Mouse (Mus musculus) olfactory bulb, adult 2 months (tissue): ENCODE data around the gene Gm5105.

Experiments used
- CTCF ChIP-seq: fragments of 200-500 bp; IDR thresholded peaks from 2 replicates; pipeline ENCODE4 v1.5.1; 2012; ENCODE audit warnings: low read depth, mild to moderate bottlenecking, low read length, moderate library complexity; ENCODE audit not compliant: insufficient read depth
- POLR2A ChIP-seq: fragments of 200-500 bp; IDR thresholded peaks from 2 replicates; pipeline ENCODE4 v1.6.1; 2012; ENCODE audit warnings: mild to moderate bottlenecking, low read depth, low read length, moderate library complexity; ENCODE audit not compliant: insufficient read depth

DNA sequence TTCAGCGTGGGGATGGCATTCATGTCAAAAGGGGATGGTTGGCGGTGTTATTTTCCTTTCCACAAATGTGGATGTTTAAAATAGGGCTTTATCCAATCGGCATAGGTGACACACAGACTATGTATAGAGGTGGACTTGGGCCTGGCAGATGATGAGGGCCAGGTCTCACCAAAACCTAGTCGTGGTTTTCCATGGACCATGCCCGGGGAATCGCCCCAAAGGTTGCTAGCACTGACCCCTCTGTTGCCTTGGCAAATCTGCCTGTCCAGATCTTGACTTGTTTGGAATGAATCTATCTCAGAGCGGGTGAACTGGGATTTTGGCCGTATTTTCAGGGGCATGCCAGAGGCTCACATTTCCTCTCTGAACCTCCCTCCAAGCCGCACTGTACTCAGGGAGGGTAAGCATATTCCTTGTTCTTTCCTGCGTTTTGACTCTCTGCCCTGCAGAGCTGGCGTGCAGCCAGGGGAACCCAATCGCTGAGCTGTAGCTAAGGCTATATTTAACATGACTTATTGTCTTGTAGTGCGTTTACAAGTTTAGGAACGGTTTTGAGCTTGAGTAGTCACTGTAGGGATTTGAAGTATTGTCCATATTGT, 3.4 kb downstream of the Gm5105 start:
- TF ChIP-seq CTCF (no peak), POLR2A (no peak)
